Mouse (Mus musculus) liver, postnatal 0 days (tissue): ENCODE data around the gene Vmn2r63.
"Not testable (repeated sequence)": the region's sequence is repeated elsewhere in the genome, so short reads cannot be mapped to it uniquely, and the experiment has no call there.

ENCODE experiments used
- CTCF ChIP-seq: sonication (generic); IDR thresholded peaks from 2 replicates; pipeline ENCODE4 v1.5.1; 2016; ENCODE audit warnings: antibody characterized with exemption, low read depth
- EP300 ChIP-seq: IDR thresholded peaks from 2 replicates; pipeline ENCODE4 v1.6.1; 2016; ENCODE audit warnings: antibody characterized with exemption, low read depth, mild to moderate bottlenecking

- TF ChIP-seq CTCF, EP300: not testable (repeated sequence)
Observed at GRCm38 (mm10) chr7:42866801-42867458, 66.7 kb downstream of the Vmn2r63 start, which contains the start of gene Gm2381.
